Mouse (Mus musculus): ENCODE data around the gene Tenm2. TPM values are rescaled to one million over a fixed set of nuclear protein-coding genes. Genes with fewer than 3 reads are reported as not detected.

The Tenm2 gene
- polyA plus RNA-seq, 1 experiment from 2014 or later, result 0.16 TPM

DNA sequence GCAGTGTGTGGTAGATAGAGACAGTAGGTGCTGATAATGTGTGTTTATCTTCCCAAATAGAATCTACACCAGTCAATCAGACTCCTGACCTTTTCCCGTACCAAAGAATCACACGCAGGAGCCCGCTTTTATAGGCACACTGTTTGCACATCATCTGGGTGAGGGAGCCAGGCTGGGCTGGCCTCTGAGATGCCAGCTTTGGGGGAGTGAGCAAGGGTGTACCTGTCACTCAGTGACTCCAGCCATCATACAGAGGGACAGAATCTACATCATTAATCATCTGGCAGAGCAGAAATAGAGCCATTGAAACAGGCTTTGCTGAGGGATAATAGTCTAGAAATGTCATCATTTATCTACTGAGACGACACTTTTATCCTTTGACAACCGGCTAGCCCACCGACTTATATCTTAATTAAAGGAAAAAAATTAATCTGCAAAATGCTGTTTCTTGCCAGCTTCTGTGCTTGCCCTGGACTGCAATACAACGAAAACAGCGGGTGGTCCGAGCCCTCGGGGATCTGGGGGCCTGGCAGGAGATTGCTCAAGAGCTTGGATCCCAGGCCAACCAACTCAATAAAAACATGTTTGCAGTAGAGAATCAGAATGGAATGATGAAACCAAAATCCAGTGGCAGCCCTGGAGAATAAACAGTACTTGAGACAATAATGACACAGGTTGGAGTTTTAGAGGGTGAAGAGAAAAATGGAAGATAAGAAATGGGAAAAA, 1195.1 kb downstream of the Tenm2 start:
- ATAC-seq, result no peak
- H3K4me2 ChIP-seq (replicated peaks; ENCODE audit: low read depth, low read length), result no peak overlapping the region
- peaks cover 4% of the 10 kb centered on the region; the same call in 1 of the 2 replicates for H3K4me1 ChIP-seq (ENCODE audit: insufficient read depth, low read depth, low read length)
- H3K9me3 ChIP-seq (ENCODE audit: low read length), result no peaks in the 10 kb centered on the region
- H3K27ac ChIP-seq (ENCODE audit: low read length), result no peak overlapping the region
- no peak for DNase-seq (ENCODE audit: low spot score)
- H3K27me3 ChIP-seq (replicated peaks; ENCODE audit: insufficient read depth, low read length), result no peaks in the 10 kb centered on the region
- no peak overlapping the region for H3K9ac ChIP-seq (replicated peaks; ENCODE audit: low read depth)
- TF ChIP-seq EP300 (IDR thresholded peaks at IDR 0.05) (no peak), CTCF (IDR thresholded peaks at IDR 0.05) (no peak)
- 44% methylated on average over 10 of the region's 10 CpGs for WGBS
- no peaks in the 10 kb centered on the region for H3K36me3 ChIP-seq (ENCODE audit: insufficient read depth, low read length)
- H3K4me3 ChIP-seq (ENCODE audit: low read depth, low read length), result no peak overlapping the region

DNA sequence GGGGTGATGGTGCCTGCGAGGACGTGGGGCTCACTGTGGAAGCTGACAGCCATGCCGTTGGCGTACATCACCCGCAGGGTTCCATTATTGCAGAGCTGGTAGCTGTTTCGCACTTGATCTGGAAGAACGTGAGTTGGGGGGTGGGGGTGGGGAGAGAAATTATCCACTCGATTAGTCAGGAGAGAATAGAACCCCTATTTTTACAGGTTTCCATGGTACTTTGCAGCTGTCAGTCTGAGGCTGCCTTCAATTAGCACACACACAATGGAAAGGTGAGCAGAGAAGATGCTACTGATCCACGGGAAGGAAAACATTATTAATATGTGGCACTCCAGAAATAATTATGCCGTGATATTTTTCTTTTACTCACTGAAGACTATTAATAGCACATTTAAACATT, 1195.9 kb downstream of the Tenm2 start:
- H3K27ac ChIP-seq (ENCODE audit: low read length), result no peak overlapping the region
- H3K4me2 ChIP-seq (replicated peaks; ENCODE audit: low read depth, low read length), result no peak overlapping the region
- no peak for TF ChIP-seq EP300 (IDR thresholded peaks at IDR 0.05)
- TF ChIP-seq CTCF (IDR thresholded peaks at IDR 0.05), result no peak
- H3K4me3 ChIP-seq (ENCODE audit: low read depth, low read length), result no peak overlapping the region
- H3K4me1 ChIP-seq (ENCODE audit: insufficient read depth, low read depth, low read length), result peaks cover 4% of the 10 kb centered on the region; the same call in 1 of the 2 replicates
- no peak for DNase-seq (ENCODE audit: low spot score)
- ATAC-seq, result no peak
- WGBS, result 85% methylated on average over 10 of the region's 10 CpGs
- no peaks in the 10 kb centered on the region for H3K36me3 ChIP-seq (ENCODE audit: insufficient read depth, low read length)
- no peaks in the 10 kb centered on the region for H3K9me3 ChIP-seq (ENCODE audit: low read length)
- H3K9ac ChIP-seq (replicated peaks; ENCODE audit: low read depth), result no peak overlapping the region
- no peaks in the 10 kb centered on the region for H3K27me3 ChIP-seq (replicated peaks; ENCODE audit: insufficient read depth, low read length)

DNA sequence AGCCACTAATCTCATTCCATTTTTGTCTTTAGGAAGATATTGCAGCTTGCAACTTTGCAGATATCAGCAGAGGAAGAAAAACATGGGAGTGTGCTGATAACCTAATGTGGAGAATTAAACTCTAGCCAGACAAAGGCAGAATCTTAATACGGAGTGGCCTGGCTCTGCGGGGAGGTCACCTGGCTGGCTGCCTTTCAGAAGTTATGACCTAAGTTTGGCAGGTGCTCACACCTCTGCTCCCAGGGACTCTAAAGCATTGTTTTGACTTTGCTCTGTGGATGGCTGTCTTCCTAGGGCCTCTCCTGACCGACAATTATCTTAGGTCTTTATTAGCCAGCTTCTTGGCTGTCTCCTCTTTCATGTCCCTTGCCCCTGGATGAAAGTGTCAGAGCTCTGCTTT, 1197.4 kb downstream of the Tenm2 start:
- TF ChIP-seq EP300 (IDR thresholded peaks at IDR 0.05), result no peak
- no peak for TF ChIP-seq CTCF (IDR thresholded peaks at IDR 0.05)
- H3K9ac ChIP-seq (replicated peaks; ENCODE audit: low read depth), result no peak overlapping the region
- no peak overlapping the region for H3K27ac ChIP-seq (ENCODE audit: low read length)
- no peak overlapping the region for H3K4me2 ChIP-seq (replicated peaks; ENCODE audit: low read depth, low read length)
- 55% methylated on average over 3 of the region's 3 CpGs for whole genome bisulfite sequencing
- no peak for DNase-seq (ENCODE audit: low spot score)
- H3K27me3 ChIP-seq (replicated peaks; ENCODE audit: insufficient read depth, low read length), result no peaks in the 10 kb centered on the region
- H3K4me3 ChIP-seq (ENCODE audit: low read depth, low read length), result no peak overlapping the region
- no peaks in the 10 kb centered on the region for H3K36me3 ChIP-seq (ENCODE audit: insufficient read depth, low read length)
- ATAC-seq, result no peak
- no peaks in the 10 kb centered on the region for H3K9me3 ChIP-seq (ENCODE audit: low read length)
- H3K4me1 ChIP-seq (ENCODE audit: insufficient read depth, low read depth, low read length), result peaks cover 4% of the 10 kb centered on the region; the same call in 1 of the 2 replicates

DNA sequence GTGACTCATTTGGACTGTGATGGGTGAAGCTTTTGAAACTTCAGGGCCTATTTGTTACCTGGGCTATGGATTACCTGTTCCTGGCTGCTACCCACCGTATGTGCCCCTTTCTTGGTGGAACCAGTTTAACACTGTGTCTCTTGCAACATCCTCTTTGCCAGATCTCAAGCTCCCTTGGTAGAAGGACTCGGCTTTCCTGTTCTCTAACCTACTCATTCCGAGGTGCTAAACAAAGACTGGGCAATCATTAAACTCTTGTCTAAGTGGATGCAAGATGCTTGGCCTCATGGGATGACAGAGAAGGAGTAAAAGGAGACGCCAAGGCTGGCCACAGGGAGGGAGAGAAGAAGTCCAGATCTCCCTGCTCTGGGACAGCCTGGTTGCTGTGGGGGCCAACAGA, 1198.5 kb downstream of the Tenm2 start:
- Histone ChIP-seq H3K36me3 (ENCODE audit: insufficient read depth, low read length) (no peaks in the 10 kb centered on the region), H3K9ac (replicated peaks; ENCODE audit: low read depth) (no peak overlapping the region), H3K4me3 (ENCODE audit: low read depth, low read length) (no peak overlapping the region), H3K4me1 (ENCODE audit: insufficient read depth, low read depth, low read length) (peaks cover 4% of the 10 kb centered on the region; the same call in 1 of the 2 replicates), H3K27me3 (replicated peaks; ENCODE audit: insufficient read depth, low read length) (no peaks in the 10 kb centered on the region), H3K4me2 (replicated peaks; ENCODE audit: low read depth, low read length) (no peak overlapping the region), H3K9me3 (ENCODE audit: low read length) (no peaks in the 10 kb centered on the region), H3K27ac (ENCODE audit: low read length) (no peak overlapping the region)
- TF ChIP-seq CTCF (IDR thresholded peaks at IDR 0.05), result no peak
- TF ChIP-seq EP300 (IDR thresholded peaks at IDR 0.05), result no peak
- ATAC-seq (peak; percentile 27), DNase-seq (ENCODE audit: low spot score) (peak; percentile 63)
- WGBS, result 57% methylated on average over 4 of the region's 4 CpGs

DNA sequence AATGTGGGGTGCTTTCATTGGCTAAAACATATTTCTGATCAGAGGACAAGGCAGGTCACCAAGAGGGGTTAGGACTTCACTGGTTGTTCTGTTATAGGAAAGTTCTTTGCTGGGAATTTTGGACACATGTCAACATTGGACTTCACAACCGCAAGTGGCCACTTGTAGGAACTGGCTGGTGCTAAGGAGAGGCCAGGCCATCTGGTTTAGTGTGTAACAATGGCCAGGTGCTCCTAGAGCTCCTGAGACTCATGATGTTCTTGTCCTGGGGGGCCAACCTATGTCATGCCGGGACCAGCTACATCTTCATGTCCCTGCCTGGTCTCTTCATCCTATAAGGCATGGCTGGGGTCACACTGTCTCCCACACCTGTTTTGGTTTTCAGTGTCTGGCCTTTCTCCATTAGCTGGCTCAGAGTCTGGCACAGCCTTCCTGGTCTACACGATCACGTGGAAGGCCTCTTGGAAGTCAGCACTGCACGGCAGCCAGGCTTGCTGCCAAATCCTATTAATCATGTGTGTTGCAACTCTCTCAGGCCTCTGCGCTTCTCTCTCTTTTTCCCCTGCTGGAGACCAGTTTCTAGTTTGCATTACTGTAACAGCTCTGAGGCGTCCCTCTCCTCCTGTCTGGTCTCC, 1199.6 kb downstream of the Tenm2 start:
- peak; percentile 94 for DNase-seq (ENCODE audit: low spot score)
- TF ChIP-seq EP300 (IDR thresholded peaks at IDR 0.05), result peak; percentile 23; the same call in 1 of the 2 replicates
- peak; percentile 29 for TF ChIP-seq CTCF (IDR thresholded peaks at IDR 0.05)
- Histone ChIP-seq H3K27ac (ENCODE audit: low read length) (peak overlapping the region; percentile 47), H3K27me3 (replicated peaks; ENCODE audit: insufficient read depth, low read length) (no peaks in the 10 kb centered on the region), H3K4me1 (ENCODE audit: insufficient read depth, low read depth, low read length) (peaks cover 4% of the 10 kb centered on the region; the same call in 1 of the 2 replicates), H3K9ac (replicated peaks; ENCODE audit: low read depth) (no peak overlapping the region), H3K4me3 (ENCODE audit: low read depth, low read length) (no peak overlapping the region), H3K9me3 (ENCODE audit: low read length) (no peaks in the 10 kb centered on the region), H3K36me3 (ENCODE audit: insufficient read depth, low read length) (no peaks in the 10 kb centered on the region), H3K4me2 (replicated peaks; ENCODE audit: low read depth, low read length) (no peak overlapping the region)
- peak; percentile 93 for ATAC-seq
- WGBS, result 21% methylated on average over 7 of the region's 7 CpGs

GRCm38 (mm10) chr11:36031751-36032150, 1204.0 kb downstream of the Tenm2 start:
- TF ChIP-seq CTCF (IDR thresholded peaks at IDR 0.05) (no peak), EP300 (IDR thresholded peaks at IDR 0.05) (no peak)
- no peak overlapping the region for H3K4me3 ChIP-seq (ENCODE audit: low read depth, low read length)
- no peaks in the 10 kb centered on the region for H3K36me3 ChIP-seq (ENCODE audit: insufficient read depth, low read length)
- H3K27ac ChIP-seq (ENCODE audit: low read length), result no peak overlapping the region
- WGBS, result 47% methylated on average over 9 of the region's 9 CpGs
- H3K27me3 ChIP-seq (replicated peaks; ENCODE audit: insufficient read depth, low read length), result no peaks in the 10 kb centered on the region
- H3K4me2 ChIP-seq (replicated peaks; ENCODE audit: low read depth, low read length), result no peak overlapping the region
- DNase-seq (ENCODE audit: low spot score) (no peak), ATAC-seq (no peak)
- H3K9ac ChIP-seq (replicated peaks; ENCODE audit: low read depth), result no peak overlapping the region
- peaks cover 3% of the 10 kb centered on the region; the same call in 1 of the 2 replicates for H3K4me1 ChIP-seq (ENCODE audit: insufficient read depth, low read depth, low read length)
- H3K9me3 ChIP-seq (ENCODE audit: low read length), result no peaks in the 10 kb centered on the region

Data from lung, postnatal 0 days (tissue).